Mouse (Mus musculus) cerebellum, adult 11 months (tissue): ENCODE data around the gene Col15a1.

Experiments
- DNase-seq: peaks from one replicate; pipeline ENCODE4 v3.0.0; 2022

Gene Col15a1

DNA sequence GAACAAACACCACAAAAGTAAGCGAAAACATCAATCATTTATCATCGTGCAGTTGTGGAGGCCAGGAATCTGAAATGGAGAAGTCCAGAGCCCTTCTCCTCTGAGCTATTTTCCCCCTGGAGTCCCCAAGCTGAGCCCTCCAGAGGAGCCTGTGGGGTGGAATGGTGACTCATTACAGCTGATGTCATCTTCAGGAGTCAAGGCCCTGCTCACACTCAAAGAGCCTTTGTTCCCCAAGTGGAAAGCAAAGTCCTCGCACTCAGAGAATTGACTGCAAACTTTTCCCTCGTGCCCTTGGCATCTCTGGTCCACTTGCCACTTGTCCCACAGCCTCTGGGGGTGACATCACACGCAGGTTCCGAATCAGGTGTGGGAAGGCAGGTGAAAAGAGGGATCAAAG lies 23.4 kb downstream of the Col15a1 start:
- DNase-seq, result no peak

DNA sequence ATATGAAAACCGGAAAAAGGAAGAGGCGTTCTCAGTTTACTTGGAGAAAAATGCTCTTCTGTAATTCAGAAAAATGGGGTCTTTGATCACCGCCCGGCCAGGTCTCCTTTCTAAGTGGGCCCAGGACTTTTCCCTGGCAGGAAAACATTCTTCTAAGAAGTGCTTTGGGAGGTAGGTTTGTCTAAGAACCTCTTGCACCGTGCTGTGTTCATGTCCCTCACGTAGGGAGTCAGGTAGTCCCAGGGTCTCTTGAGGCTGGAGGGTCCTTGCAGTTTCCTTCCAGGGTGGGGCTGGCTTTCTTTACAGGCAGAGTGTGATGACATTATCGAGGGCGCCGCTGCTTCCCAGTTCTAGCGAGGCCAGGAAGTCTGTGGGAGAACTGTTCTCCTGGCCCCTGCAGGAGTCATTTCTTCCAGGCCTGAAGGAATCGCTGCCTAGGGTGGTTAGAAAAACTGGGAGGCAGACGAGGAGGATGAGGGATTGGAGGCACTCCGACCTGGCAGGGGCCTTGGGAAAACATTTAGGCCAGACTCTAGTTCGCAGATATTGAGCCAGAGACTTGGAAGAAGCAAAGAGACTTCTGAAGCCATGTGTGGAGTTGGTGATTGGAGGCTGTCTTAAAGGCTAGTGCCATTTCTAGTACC lies 25.4 kb downstream of the Col15a1 start:
- DNase-seq, result no peak

DNA sequence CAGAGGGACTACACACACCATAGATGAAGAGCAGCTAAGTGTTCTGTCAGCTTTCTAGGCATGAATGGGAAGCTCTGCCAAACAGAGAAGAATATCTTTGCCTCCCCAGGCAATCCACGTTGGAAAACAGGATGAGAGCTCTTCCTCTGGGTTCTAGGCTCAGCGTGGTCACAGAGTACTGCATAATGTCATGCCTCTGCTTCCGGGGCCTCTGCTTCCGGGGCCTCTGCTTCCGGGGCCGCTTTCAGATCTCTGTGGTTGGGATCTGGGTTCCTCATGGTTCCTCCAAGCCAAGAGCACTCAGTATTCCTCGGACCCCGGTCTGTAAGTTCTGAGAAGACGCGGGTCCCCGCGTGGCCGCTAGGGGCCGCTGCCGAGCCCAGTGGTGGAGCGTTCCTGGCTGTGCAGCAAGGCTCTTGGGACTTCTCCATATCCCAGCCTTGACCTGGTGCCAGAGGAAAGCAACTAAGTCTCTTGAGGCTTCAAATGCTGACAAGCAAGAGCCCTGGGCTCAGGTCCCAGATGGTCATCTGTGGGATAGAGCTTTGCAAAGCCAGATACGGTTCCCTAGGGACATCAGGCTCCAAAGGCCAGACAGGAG lies 26.8 kb downstream of the Col15a1 start:
- peak; percentile 40 for DNase-seq

DNA sequence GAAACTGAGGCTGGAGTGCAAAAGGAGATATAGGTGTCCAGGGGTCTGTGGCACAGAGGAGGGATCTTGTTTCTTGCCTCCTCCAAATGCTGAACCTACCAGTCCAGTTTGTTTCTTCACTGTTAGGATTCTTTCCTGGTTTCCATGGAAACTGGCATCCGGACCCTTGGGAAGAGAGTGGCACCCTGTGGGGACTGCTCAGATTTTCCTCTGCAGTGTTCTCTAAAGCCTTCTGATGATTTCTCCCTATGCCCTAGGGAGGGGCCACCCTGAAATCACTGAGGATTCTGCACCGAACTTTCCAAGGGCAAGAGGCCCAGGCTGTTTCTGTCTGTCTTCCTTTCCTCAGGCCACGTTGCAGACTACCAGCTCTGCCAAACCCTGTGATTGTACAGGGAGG lies 27.4 kb downstream of the Col15a1 start:
- no peak for DNase-seq

DNA sequence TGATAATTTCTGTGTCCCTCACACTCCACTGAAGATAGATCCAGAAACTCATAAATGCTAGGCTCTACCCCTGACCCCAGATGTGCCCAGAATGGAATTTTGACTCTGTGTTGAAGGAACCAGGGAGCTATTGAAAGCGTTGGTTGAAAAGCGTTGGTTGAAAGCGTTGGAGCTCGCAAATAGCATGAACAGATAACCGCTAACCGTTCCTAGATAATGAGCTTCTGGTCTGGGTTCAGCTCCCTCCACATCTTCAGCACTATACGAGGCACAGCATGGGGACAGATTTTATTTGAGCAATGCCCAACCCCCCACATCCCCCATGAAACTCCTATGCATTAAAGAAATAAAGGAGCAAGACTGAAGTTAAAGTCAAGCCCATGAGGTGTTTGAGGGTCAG lies 28.1 kb downstream of the Col15a1 start:
- DNase-seq, result no peak

DNA sequence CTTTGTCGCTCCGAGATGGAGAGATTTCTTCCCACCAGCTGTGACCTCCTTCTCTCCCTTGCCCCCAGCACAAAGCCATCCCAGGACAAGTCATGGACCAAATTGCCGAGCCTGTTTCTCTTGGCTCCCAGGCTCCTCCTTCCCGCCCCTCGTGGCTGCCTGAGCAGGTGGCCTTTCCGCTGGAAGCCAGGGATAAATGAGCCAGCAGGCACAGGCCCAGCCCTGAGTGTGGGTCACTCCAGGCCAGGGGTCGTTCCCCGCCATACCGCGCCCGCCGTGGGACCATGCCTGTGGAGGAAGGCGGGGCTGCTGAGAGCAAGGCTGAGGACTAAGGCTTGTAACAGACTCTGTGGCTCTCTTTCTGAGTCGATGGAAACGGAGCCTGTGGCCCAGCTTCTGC lies 29.3 kb downstream of the Col15a1 start:
- DNase-seq, result no peak

DNA sequence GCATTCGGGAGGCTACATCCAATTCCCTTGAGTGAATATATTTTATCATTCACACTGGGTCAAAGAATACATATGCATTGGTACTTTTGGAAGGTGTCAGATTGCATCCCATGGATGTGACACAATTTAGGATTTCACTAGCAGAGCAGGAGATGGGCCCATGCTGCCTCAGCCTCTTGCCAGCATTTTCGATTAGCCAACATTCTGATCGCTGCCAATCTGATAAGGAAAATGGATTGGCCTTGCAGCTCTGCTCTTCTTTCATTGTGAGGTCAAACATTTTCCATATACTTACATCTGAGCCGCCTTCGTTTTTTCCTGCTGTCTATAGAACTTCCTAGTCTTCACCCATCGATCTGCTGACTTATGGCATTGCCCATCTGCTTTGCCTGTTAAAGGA lies 31.2 kb downstream of the Col15a1 start:
- DNase-seq, result no peak

DNA sequence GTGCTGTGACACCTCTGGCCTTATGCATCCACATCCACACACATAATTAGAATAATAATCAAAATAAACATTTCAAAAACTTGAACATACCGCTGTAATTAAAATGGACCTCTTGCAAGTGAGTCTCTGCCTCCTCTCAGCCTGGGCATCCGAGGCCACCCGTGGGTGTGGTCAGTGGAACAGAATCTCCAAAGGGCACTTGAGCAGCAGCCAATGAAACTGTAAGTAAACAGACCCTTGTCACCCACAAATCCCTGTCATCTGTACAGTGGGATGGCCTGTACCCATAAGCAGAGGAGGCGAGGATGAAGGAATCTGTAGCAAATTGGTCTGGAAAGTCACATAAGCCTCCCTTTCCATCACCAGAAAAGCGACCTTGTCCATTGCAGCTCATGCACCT lies 32.9 kb downstream of the Col15a1 start:
- no peak for DNase-seq

DNA sequence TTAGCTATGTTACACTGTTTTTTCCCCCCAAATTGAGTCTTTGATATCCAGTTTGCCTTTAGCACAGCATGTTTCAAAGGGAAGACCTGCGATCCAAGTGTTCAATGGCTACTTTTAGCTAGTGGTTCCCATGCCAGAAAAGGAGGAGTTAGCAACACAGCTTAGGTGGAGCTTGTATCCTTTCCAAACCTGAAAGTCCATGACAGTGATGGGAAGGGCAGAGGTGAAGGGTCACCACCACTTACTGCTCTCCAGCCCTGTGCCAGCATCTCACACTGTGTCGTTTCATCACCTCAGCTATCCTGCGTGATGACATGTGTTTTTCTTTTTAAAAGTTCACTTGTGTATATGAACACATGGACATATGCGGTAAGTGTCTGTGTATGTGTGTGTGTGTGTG lies 34.2 kb downstream of the Col15a1 start:
- no peak for DNase-seq

DNA sequence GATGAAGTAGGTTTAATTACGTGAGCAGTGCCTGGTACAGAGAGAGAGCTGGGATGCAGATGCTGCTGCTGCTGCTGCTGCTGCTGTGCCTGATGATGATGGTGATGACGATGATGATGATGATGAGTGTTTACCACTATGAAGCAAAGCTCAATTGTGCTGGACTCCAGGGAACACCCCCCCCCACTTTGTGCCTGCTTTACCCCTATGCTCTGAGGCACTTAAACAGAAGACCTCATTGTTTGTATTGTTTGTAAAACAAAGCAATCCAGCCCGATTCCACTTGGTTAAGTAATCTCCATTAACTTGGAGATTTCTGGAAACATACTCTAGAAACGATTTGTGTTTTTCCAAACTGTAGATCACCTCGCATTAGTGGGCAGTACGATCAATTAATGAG lies 36.7 kb downstream of the Col15a1 start:
- no peak for DNase-seq

DNA sequence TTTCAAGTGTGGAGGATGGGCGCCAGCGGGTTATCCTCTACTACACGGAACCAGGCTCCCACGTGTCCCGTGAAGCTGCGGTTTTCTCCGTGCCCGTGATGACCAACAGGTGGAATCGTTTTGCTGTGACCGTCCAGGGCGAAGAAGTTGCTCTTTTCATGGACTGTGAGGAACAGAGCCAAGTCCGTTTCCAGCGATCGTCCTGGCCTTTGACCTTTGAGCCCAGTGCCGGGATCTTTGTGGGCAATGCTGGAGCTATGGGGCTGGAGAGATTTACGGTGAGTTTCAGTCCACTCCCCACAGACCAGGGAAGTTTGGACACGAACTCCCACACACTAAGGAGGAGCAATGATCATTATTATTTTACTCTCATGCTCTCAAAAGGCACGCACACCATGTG lies 37.7 kb downstream of the Col15a1 start:
- DNase-seq, result no peak

DNA sequence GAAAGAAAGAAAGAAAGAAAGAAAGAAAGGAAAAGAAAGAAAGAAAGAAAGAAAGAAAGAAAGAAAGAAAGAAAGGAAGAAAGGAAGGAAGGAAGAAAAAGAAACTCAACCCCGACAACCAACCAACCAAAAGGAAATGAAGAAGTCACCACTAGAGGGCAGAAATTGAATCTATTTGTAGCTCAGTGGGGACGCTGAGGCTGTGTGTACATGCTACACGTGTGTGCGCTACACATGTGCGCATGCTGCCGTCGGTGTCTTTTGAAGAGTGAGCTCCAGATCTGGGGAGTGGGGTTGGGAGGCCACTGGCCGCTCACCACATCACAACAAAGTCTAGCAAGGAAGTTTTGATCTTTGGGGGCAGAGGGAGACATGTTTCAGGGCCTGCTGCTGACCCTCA lies 38.9 kb downstream of the Col15a1 start:
- DNase-seq, result no peak

DNA sequence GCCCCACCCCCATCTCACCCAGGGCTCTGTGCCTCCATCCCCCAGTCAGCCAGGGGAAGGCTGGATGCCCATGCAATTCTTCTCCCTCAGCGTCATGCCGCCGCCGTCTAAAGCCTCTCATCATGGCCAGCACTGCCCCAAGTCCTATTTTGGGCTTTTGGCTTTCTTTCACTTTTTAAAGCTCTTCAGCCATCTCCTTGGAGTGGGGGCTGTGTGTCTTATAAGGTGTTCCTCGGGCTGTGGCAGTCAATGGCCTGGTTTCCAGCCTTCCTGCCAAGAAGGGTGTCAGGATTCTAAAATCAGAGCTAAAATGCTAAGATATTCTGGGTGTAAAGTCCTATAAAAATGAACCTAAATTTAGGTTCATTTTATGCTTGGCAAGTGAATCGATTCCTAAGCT lies 39.6 kb downstream of the Col15a1 start:
- DNase-seq, result no peak

DNA sequence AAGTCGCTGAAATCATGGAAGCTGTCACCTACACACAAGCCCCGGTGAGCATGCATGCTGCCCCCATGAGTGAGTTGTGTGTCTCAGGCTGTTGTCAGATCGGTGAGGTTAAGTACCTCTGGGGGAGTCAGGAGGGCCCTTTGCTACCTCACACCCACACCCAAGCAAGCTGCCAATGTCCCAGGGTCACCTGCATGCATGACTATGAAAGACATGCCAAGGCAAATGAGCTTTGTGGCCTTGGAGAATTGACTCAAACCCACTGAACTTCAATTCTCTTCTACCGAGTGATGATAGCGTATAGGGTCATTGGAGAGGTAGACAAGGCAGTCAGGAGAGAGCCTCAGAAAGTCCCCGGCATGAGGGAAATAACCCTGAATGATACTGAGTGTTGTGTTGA lies 41.2 kb downstream of the Col15a1 start:
- DNase-seq, result no peak

DNA sequence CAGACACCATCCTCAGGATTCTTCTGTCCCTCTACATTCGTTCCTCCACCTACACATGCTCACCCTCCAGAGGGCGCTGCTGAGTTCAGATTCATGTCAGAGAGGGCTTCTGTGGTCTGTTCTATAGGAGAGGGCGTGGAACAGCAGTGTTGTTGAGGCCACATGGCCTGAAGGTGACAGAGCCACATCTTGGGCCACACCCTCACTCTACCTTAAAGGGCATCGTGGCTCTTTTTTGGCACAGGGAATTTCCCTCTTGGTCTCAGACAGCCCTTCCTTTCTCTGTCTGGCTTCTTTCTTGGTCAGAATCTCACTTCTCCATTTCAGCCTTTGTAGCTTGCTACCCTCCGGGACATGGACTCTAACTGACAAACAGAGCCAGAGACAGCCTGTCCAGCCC lies 43.1 kb downstream of the Col15a1 start:
- DNase-seq, result peak; percentile 48

DNA sequence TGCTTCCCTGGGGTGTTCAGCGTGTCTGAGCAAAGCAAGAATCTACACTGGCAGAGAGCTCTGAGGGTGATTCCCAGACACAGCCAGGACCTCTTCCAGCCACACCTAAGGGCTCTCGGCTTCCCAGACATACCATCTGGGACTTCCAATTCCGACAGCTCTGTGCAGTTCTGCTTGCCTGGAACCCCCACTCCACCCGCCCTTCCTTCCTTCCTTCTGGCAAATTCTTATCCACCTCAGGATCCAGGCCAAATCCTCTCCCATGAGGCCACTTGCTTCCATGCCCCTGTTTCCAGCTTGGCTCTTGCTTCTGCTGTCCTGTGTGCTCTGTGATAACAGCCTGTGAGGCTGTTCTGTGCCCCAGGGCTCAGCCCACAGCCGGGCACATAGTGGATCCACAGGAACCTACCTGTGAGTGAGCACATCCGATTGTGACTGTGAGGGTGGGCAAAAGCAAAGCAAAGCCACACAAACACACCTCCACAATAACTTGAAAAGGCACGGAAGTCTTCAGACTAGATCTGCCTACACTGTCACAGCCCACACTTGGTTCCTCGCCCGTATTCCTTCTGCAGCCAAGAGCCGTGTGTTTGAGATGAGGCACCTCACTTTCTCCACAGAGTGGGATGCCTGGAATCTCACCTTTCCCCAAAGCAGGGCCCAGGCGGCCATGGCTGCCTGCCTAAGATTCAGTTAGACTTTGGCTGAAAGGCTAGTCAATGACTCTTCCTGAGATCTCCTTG lies 43.9 kb downstream of the Col15a1 start:
- DNase-seq, result no peak

DNA sequence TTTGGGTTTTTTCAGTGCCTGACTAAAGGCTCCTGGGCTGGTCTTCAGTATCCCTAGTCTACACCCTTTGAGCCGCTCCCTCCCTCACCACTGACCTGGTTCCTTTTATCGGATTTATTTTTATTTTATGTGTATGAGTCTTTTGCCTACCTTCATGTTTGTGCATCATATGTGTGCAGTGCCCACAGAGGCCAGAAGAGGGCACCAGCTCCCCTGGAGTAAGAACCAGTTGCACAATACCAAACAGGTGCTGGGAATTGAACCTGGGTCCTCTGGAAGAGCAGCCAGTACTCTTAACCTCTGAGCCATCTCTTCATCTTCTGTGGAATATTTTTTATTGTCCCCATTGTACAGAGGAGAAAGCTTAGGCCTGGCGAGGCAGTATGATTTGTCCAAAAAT lies 44.7 kb downstream of the Col15a1 start:
- DNase-seq, result no peak

DNA sequence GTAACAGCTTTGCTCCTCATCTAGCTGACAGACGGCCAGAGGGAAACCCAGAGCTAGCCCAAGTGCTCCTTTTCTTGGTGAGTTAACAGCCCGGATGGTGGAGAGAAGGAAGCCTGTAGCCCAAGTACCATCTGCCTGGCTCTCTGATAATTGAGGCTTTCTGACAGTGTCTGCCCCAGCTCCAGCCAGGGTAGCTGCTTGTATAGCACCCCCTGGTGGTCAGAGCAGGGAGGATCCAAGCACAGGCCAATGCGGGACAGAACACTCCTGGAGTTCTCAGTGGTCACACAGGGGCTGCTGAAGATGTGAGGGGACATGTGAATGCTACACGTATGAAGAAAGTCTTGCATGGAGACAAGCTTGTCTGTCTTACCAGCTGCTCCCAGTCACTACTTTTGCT lies 47.7 kb downstream of the Col15a1 start:
- DNase-seq, result peak; percentile 31

DNA sequence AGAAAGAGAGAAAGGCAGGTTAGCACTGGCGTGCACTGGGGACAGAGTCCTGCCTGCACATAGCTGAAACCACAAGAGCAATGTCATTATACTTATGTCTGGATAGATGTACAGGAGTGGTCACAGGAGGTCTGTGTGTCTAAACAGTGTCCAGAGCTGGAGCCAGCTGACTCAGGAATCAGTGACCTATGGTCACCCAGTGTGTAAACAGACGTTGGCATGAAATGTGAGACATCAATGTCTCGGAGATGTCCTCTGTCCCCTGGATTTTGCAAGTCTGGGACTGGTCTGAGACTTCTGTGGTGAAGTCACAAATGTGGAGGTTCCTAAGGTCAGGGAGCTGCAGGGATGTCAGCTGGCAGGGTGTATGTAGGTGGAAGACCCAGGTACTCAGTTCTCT lies 50.2 kb downstream of the Col15a1 start:
- no peak for DNase-seq

DNA sequence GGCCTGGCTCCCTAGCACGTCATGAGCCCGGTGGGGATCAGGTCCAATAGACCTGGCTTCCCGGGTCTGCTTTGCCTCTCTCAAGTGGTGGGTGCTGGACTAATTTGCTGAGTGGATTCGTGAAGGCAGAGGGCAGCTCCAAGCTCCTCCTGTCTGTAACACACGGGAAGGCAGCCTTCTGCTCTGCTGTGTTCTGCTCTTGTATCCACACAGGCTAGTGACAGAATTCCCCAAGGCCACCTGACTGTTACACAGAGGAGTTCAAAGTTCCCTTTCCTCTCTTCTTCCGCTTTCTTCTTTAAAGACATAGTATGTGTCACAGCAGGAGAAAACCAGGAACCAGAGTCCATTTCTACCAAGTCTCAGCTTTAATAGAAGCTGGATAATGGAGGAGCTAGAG lies 53.1 kb downstream of the Col15a1 start:
- DNase-seq, result no peak

DNA sequence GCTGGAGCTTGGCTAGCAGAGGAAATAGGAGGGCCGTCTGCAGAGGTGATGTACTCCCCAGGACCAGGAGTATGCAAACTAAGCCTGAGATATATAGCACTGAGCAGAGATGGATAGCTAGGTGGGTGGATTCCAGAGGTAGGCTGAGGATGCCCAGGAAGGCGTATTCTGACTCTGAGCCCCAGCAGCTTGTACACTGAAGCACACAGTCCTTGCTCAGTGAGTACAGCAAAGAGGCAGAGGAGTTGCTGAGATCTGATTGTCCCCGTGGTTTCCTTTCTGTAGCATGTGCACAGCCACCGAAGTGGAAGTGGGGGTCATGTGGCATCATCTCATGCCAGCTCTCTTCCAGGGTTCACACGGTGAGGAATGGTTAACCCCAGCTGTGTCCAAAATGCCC lies 54.0 kb downstream of the Col15a1 start:
- DNase-seq, result no peak

DNA sequence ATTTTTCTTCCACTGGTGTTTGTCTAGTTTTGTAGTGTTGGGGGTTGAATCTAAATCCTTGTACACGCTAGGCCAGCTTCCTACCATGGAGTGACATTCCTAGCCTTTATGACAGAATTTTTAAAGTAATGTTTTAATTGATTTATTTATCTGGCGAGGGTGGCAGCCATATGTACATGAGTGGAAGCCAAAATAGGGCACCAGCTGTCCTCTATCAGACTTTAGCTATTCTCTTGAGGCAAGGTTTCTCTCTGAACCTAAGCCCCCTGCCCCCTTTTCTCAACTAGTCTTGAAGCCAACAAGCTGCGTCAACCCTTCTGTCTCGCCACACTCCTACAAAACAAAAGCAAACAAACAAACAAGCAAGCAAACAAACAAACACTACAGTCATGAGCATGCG lies 57.6 kb downstream of the Col15a1 start:
- DNase-seq, result no peak

DNA sequence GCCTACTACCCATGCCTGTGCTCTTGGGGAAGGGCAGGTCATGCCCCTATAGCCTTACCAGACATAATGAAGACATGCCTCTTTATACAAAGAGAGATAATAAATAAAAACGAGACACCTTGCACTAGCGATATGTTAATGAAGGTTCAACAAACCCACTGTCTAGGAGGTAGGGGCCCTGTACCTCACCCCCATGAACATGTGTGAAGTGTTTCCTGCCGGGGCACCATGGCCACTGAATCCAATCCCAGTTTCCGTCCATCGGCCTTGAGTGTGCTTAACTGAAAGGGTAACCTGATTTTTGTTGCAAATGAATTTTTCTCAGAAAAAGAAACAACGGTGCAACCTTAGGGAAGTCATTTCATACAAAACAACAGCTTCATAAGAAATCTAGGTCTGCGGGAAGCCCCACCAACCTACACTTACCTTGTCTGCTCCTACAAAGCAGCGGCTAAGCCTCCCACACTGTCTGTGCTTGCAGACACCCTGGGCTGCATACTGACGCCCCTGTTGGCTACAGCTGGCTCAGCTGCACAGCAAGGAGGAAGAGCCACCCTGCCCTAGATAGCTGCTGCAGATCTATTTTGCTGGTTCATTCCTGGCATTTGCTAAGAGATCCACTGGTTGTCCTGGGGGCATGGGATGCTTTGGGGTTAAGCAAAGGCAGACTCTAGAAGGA lies 64.6 kb downstream of the Col15a1 start:
- DNase-seq, result no peak

DNA sequence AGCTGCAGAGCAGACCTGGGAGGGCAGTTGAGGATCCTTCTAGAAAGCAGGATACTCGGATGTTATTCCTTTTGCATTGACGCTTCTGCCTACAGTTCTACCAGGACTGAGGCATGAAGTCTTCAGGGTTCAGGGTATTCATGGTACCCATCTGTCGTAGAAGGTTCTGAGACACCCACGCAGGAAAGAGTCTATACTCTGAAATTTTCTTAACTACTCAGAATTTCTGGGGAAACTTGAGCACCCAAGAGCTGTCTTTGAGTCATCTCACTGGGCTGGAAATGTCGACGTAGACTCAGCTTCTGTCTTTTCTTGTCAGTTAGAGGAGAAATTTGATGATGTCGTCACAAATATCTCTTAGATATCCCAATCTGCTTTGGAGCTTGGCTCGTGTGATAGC lies 65.8 kb downstream of the Col15a1 start:
- no peak for DNase-seq
